In genomic region chr5:114861730-114862129, GRCm38 (mm10) we compare ENCODE assay signal across 38 mouse cellular contexts. TPM values are rescaled to one million over a fixed set of nuclear protein-coding genes. Genes with fewer than 3 reads are reported as not detected.
A peak's percentile ranks its signal among the peaks of the same experiment; 100 is the strongest.
DNase-seq lines count a peak whose midpoint lies in the region; ATAC-seq lines count a peak whose summit lies in the region.
"Had no signal": no experiment of that assay in that cellular context is flagged by ENCODE, and none has a peak within 500 bp of the region (broad histone marks: within the 10 kb centered on the region; RNA-seq: fewer than 3 reads in every experiment).

No protein-coding gene starts in this region.

- 71% methylated on average over 6 of the region's 6 CpGs for WGBS in kidney, embryonic 14.5 days

- H3K27me3 ChIP-seq in kidney, embryonic 14.5 days (ENCODE audit: control insufficient read depth, insufficient read depth, low read length), result 0 out of 2 replicates have a peak, but pooled peaks cover 6% of the 10 kb centered on the region

- H3K9me3 ChIP-seq in kidney, embryonic 14.5 days (ENCODE audit: control insufficient read depth, low read length), result no peaks in the 10 kb centered on the region
- H3K9me3 ChIP-seq: embryonic facial prominence, embryonic 13.5 days; forebrain, embryonic 10.5 days; heart, embryonic 13.5 days; intestine, embryonic 15.5 days; limb, embryonic 10.5 days; limb, embryonic 15.5 days; midbrain, embryonic 13.5 days; neural tube, embryonic 13.5 days; stomach, embryonic 15.5 days had no signal

- H3K36me3 ChIP-seq in kidney, embryonic 14.5 days (ENCODE audit: control insufficient read depth, insufficient read depth, low read length), result no peaks in the 10 kb centered on the region
- H3K36me3 ChIP-seq: embryonic facial prominence, embryonic 13.5 days; forebrain, embryonic 10.5 days; heart, embryonic 13.5 days; intestine, embryonic 15.5 days; limb, embryonic 10.5 days; limb, embryonic 15.5 days; midbrain, embryonic 13.5 days; neural tube, embryonic 13.5 days; stomach, embryonic 15.5 days had no signal

- ATAC-seq in kidney, embryonic 14.5 days (ENCODE audit: low FRiP score, low TSS enrichment), result no peak
- ATAC-seq: CD4-positive, CD25-positive, alpha-beta regulatory T cell, adult 4 months; forebrain, postnatal 0 days; hindbrain, postnatal 0 days; intestine, embryonic 15.5 days; lung, postnatal 0 days; midbrain, embryonic 13.5 days had no signal

- H3K9ac ChIP-seq in kidney, embryonic 14.5 days (ENCODE audit: low read depth, low read length), result no peak overlapping the region
- H3K9ac ChIP-seq: embryonic facial prominence, embryonic 13.5 days; forebrain, postnatal 0 days; heart, embryonic 13.5 days; intestine, embryonic 15.5 days; limb, embryonic 15.5 days; midbrain, embryonic 13.5 days; neural tube, embryonic 13.5 days; stomach, embryonic 15.5 days had no signal

- DNase-seq in kidney, adult 11 months, result peak; percentile 49
- peak; percentile 77 for DNase-seq in adipocyte (ENCODE audit: low spot score)
- peak; percentile 37 to 49 for DNase-seq in kidney, adult 8-10 months
- DNase-seq in kidney, postnatal 25 days, result peak; percentile 50 to 77
- no peak for DNase-seq in gastrocnemius, postnatal 14 days
- DNase-seq in heart, postnatal 25 days (ENCODE audit: low spot score), result no peak
- DNase-seq: adrenal gland, adult 2 months; cerebellum, adult 11 months; cerebellum, adult 9-10 months; forebrain, postnatal 0 days; heart, postnatal 10 days; layer of hippocampus, adult 9-11 months; right cerebral cortex, postnatal 14 days; thymus, adult 18-20 months; thymus, postnatal 25 days had no signal

- H3K4me2 ChIP-seq in kidney, embryonic 14.5 days (replicated peaks; ENCODE audit: low read depth, low read length), result no peak overlapping the region
- H3K4me2 ChIP-seq: embryonic facial prominence, embryonic 13.5 days; heart, embryonic 13.5 days; intestine, embryonic 15.5 days; limb, embryonic 15.5 days; midbrain, embryonic 13.5 days; neural tube, embryonic 13.5 days; stomach, embryonic 15.5 days had no signal

- intact Hi-C loops in gastrocnemius, postnatal 14 days (cut with DNase I; ENCODE audit: low total_unique reads), result no loop called here
- intact Hi-C loops in heart, postnatal 25 days (cut with DNase I), result no loop called here

- H3K27ac ChIP-seq in kidney, embryonic 14.5 days (ENCODE audit: low read depth, low read length), result no peak overlapping the region
- H3K27ac ChIP-seq: embryonic facial prominence, embryonic 13.5 days; forebrain, embryonic 10.5 days; heart, embryonic 13.5 days; hindbrain, postnatal 0 days; intestine, embryonic 15.5 days; limb, embryonic 10.5 days; limb, embryonic 15.5 days; macrophage; midbrain, embryonic 13.5 days; neural tube, embryonic 13.5 days; stomach, embryonic 15.5 days had no signal

- no peaks in the 10 kb centered on the region for H3K4me1 ChIP-seq in kidney, embryonic 14.5 days (ENCODE audit: control insufficient read depth, insufficient read depth, low read length)
- H3K4me1 ChIP-seq: embryonic facial prominence, embryonic 13.5 days; heart, embryonic 13.5 days; intestine, embryonic 15.5 days had no signal

- H3K4me3 ChIP-seq in kidney, embryonic 14.5 days (ENCODE audit: low read length), result no peak overlapping the region
- H3K4me3 ChIP-seq: embryonic facial prominence, embryonic 13.5 days; forebrain, embryonic 10.5 days; heart, embryonic 13.5 days; intestine, embryonic 15.5 days; limb, embryonic 10.5 days; limb, embryonic 15.5 days; midbrain, embryonic 13.5 days; neural tube, embryonic 13.5 days; stomach, embryonic 15.5 days had no signal

RNA-seq across cellular contexts. Expression of gene Gm9936, which starts 3.2 kb away (rescaled TPM):
- not detected in 2 replicates for polyA plus RNA-seq in kidney, embryonic 14.5 days (2014; fragmentation: Nextera tagmentation; extraction: Ambion mirVana)
- total RNA-seq in gastrocnemius, postnatal 14 days (2021), result not detected
- total RNA-seq in heart, postnatal 25 days (2021), result not detected
- total RNA-seq: adrenal gland, adult 2 months; common myeloid progenitor, adult 5-6 weeks; gastrocnemius, adult 8-10 months; heart, adult 8-10 months; heart, postnatal 10 days; megakaryocyte-erythroid progenitor cell, adult 5-6 weeks had no signal
- polyA plus RNA-seq: adrenal gland, adult 2 months; CD4-positive, CD25-positive, alpha-beta regulatory T cell, adult 4 months; gonadal fat pad, adult 2 months; heart, embryonic 13.5 days; limb, embryonic 10.5 days; lung, postnatal 0 days; macrophage; small intestine, adult 2 months had no signal

RNA-seq across cellular contexts. Expression of gene 4930519G04Rik, which starts 8.3 kb away (rescaled TPM):
- polyA plus RNA-seq in kidney, embryonic 14.5 days (2014; fragmentation: Nextera tagmentation; extraction: Ambion mirVana), result not detected in 2 replicates
- not detected for total RNA-seq in gastrocnemius, postnatal 14 days (2021)
- total RNA-seq in heart, postnatal 25 days (2021), result not detected
- total RNA-seq: adrenal gland, adult 2 months; common myeloid progenitor, adult 5-6 weeks; forebrain, postnatal 0 days; gastrocnemius, adult 8-10 months; heart, adult 8-10 months; heart, postnatal 10 days; hindbrain, postnatal 0 days; left cerebral cortex, postnatal 10 days; megakaryocyte-erythroid progenitor cell, adult 5-6 weeks had no signal
- polyA plus RNA-seq: adrenal gland, adult 2 months; CD4-positive, CD25-positive, alpha-beta regulatory T cell, adult 4 months; forebrain, embryonic 10.5 days; forebrain, postnatal 0 days; gonadal fat pad, adult 2 months; heart, embryonic 13.5 days; hindbrain, embryonic 11.5 days; hindbrain, postnatal 0 days; intestine, embryonic 15.5 days; limb, embryonic 10.5 days; limb, embryonic 15.5 days; liver, embryonic 16.5 days; lung, postnatal 0 days; macrophage; midbrain, embryonic 13.5 days; neural tube, embryonic 13.5 days; small intestine, adult 2 months; stomach, embryonic 15.5 days had no signal

RNA-seq across cellular contexts. Expression of gene Oasl2, which starts 35.0 kb away (rescaled TPM):
- 2.2 and 4.0 TPM in 2 replicates for polyA plus RNA-seq in kidney, embryonic 14.5 days (2014; fragmentation: Nextera tagmentation; extraction: Ambion mirVana)
- under 1 TPM; 0.38 to 0.88 TPM for total RNA-seq in gastrocnemius, postnatal 14 days (2021)
- 1 to 10 TPM; 4.0 to 8.1 TPM for total RNA-seq in heart, postnatal 25 days (2021)

RNA-seq across cellular contexts. Expression of gene 1500011B03Rik, which starts 38.5 kb away (rescaled TPM):
- polyA plus RNA-seq in kidney, embryonic 14.5 days (2014; fragmentation: Nextera tagmentation; extraction: Ambion mirVana), result 128 and 143 TPM in 2 replicates
- 10 to 100 TPM in 1 of 2 experiments, 1 to 10 TPM in 1; 9.4 to 10.5 TPM for total RNA-seq in gastrocnemius, postnatal 14 days (2021)
- total RNA-seq in heart, postnatal 25 days (2021), result 1 to 10 TPM; 5.1 to 5.7 TPM

Comparison
In these comparisons a context has a peak if more than half of its experiments do, and no peak if none do; other contexts are left out.
1. DNase-seq: peak in kidney, adult 11 months (single experiment), adipocyte (single experiment), kidney, adult 8-10 months (2 of 2) and kidney, postnatal 25 days (2 of 2); none in gastrocnemius, postnatal 14 days (single experiment) and heart, postnatal 25 days (single experiment).